Mouse (Mus musculus): ENCODE data around the gene Gipc2. TPM values are rescaled to one million over a fixed set of nuclear protein-coding genes. Genes with fewer than 3 reads are reported as not detected.

The Gipc2 gene
- polyA plus RNA-seq, 1 experiment from 2014 or later, result 4.6 TPM

GRCm38 (mm10) chr3:152180624-152181023 is 14.6 kb upstream of the Gipc2 start:
- Histone ChIP-seq H3K27ac (replicated peaks; ENCODE audit: low read depth, low read length) (no peak overlapping the region), H3K4me3 (ENCODE audit: low read depth, low read length) (no peak overlapping the region), H3K9ac (ENCODE audit: low read depth, low read length) (no peak overlapping the region), H3K4me1 (ENCODE audit: control insufficient read depth, insufficient read depth, low read length) (no peaks in the 10 kb centered on the region), H3K9me3 (ENCODE audit: control insufficient read depth, low read length) (no peaks in the 10 kb centered on the region), H3K27me3 (replicated peaks; ENCODE audit: control insufficient read depth, insufficient read depth, low read length) (no peaks in the 10 kb centered on the region), H3K36me3 (ENCODE audit: control insufficient read depth, insufficient read depth, low read length) (peaks cover 15% of the 10 kb centered on the region; the same call in 1 of the 2 replicates), H3K4me2 (ENCODE audit: low read depth, low read length) (no peak overlapping the region)
- DNase-seq (ENCODE audit: low spot score) (no peak), ATAC-seq (ENCODE audit: low read depth) (no peak)
- 93% methylated on average over 4 of the region's 4 CpGs for WGBS

DNA sequence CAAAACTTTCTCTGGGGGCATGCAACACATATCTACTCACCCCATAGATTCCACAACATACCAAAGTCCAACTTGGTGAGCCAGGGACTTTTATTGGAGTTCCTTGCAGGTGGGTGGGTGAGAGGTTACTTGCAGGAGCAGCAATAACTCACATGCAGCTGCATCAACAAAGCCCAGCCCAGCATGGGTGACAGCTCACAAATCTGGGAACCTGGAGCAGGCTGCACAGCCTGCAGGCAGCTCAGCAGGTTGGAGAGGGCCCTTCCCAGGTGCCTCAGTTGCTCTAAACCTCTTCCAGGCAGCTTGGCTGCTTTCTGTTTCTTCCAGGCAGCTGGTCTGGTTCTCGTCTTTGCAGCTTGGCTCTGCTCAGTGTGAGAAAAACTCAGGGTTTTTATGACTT is 13.3 kb upstream of the Gipc2 start:
- 56% methylated on average over 1 of the region's 1 CpGs for WGBS
- ATAC-seq (ENCODE audit: low read depth) (no peak), DNase-seq (ENCODE audit: low spot score) (no peak)

GRCm38 (mm10) chr3:152178816-152179215 is 12.8 kb upstream of the Gipc2 start:
- H3K9me3 ChIP-seq (ENCODE audit: control insufficient read depth, low read length), result no peaks in the 10 kb centered on the region
- no peaks in the 10 kb centered on the region for H3K27me3 ChIP-seq (replicated peaks; ENCODE audit: control insufficient read depth, insufficient read depth, low read length)
- H3K9ac ChIP-seq (ENCODE audit: low read depth, low read length), result no peak overlapping the region
- DNase-seq (ENCODE audit: low spot score), result no peak
- H3K4me2 ChIP-seq (ENCODE audit: low read depth, low read length), result no peak overlapping the region
- H3K36me3 ChIP-seq (ENCODE audit: control insufficient read depth, insufficient read depth, low read length), result 0 out of 2 replicates have a peak, but pooled peaks cover 6% of the 10 kb centered on the region
- H3K27ac ChIP-seq (replicated peaks; ENCODE audit: low read depth, low read length), result no peak overlapping the region
- H3K4me1 ChIP-seq (ENCODE audit: control insufficient read depth, insufficient read depth, low read length), result no peaks in the 10 kb centered on the region
- WGBS, result 90% methylated on average over 4 of the region's 4 CpGs
- no peak overlapping the region for H3K4me3 ChIP-seq (ENCODE audit: low read depth, low read length)
- no peak for ATAC-seq (ENCODE audit: low read depth)

More for the DNA sequence above, 13.3 kb upstream of the Gipc2 start:
- Histone ChIP-seq H3K4me1 (ENCODE audit: control insufficient read depth, insufficient read depth, low read length) (no peaks in the 10 kb centered on the region), H3K9ac (ENCODE audit: low read depth, low read length) (no peak overlapping the region), H3K4me2 (ENCODE audit: low read depth, low read length) (no peak overlapping the region), H3K9me3 (ENCODE audit: control insufficient read depth, low read length) (no peaks in the 10 kb centered on the region), H3K27me3 (replicated peaks; ENCODE audit: control insufficient read depth, insufficient read depth, low read length) (no peaks in the 10 kb centered on the region), H3K36me3 (ENCODE audit: control insufficient read depth, insufficient read depth, low read length) (0 out of 2 replicates have a peak, but pooled peaks cover 6% of the 10 kb centered on the region), H3K4me3 (ENCODE audit: low read depth, low read length) (no peak overlapping the region), H3K27ac (replicated peaks; ENCODE audit: low read depth, low read length) (no peak overlapping the region)

DNA sequence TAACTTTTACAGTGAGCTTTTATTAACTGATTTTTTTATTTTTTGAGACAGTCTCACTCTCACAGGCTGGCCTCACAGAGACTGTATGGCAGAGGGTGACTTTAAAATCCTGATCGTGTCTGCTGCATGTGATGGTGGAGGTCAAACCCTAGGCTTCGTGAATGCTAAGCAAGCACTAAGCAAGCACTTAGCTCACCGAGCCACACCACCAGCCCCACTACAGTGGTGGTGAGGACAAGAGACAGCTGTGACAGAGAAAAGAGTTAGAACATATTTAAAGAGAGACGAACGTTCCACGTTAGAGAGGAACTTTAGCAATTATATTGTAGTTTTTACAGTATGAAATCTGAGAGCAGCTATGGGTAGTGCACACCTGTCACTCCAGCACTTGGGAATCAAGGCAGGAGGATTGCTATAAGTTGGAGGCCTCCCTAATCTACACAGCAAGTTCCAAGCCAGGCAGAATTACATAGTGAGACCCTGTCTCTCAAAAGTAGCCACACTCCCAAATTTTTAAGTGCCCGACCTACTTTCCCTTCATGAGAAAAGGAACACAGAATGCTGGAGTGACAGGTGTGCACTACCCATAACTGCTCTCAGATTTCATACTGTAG is 6.4 kb upstream of the Gipc2 start:
- H3K27ac ChIP-seq (replicated peaks; ENCODE audit: low read depth, low read length), result no peak overlapping the region
- no peak overlapping the region for H3K9ac ChIP-seq (ENCODE audit: low read depth, low read length)
- 0 out of 2 replicates have a peak, but pooled peaks cover under 1% of the 10 kb centered on the region for H3K4me1 ChIP-seq (ENCODE audit: control insufficient read depth, insufficient read depth, low read length)
- DNase-seq (ENCODE audit: low spot score) (no peak), ATAC-seq (ENCODE audit: low read depth) (peak; percentile 57; the same call in 1 of the 2 replicates)
- no peaks in the 10 kb centered on the region for H3K36me3 ChIP-seq (ENCODE audit: control insufficient read depth, insufficient read depth, low read length)
- H3K27me3 ChIP-seq (replicated peaks; ENCODE audit: control insufficient read depth, insufficient read depth, low read length), result 0 out of 2 replicates have a peak, but pooled peaks cover 4% of the 10 kb centered on the region
- H3K9me3 ChIP-seq (ENCODE audit: control insufficient read depth, low read length), result no peaks in the 10 kb centered on the region
- WGBS, result 71% methylated on average over 7 of the region's 7 CpGs
- no peak overlapping the region for H3K4me3 ChIP-seq (ENCODE audit: low read depth, low read length)
- no peak overlapping the region for H3K4me2 ChIP-seq (ENCODE audit: low read depth, low read length)

DNA sequence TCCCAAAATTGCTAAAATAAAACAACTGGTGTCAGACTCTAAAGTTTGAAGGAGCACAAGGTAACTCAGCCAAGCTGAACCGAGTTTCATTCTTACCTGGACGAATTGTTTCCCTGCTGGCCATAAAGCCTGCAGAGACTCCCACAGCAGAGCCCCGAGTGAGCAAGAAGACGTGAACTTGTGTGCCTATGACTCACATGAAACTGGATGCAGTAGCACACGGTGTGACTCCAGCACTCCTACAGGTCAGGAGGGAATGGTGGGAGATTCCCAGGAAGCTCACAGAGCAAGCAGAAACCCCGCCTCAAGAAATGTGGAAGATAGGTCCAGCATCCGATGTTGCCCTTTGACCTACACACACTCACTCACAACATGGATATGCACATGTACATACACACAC is 5.8 kb upstream of the Gipc2 start:
- Histone ChIP-seq H3K4me2 (ENCODE audit: low read depth, low read length) (no peak overlapping the region), H3K9me3 (ENCODE audit: control insufficient read depth, low read length) (no peaks in the 10 kb centered on the region), H3K4me3 (ENCODE audit: low read depth, low read length) (no peak overlapping the region), H3K4me1 (ENCODE audit: control insufficient read depth, insufficient read depth, low read length) (peaks cover 6% of the 10 kb centered on the region), H3K27me3 (replicated peaks; ENCODE audit: control insufficient read depth, insufficient read depth, low read length) (0 out of 2 replicates have a peak, but pooled peaks cover 5% of the 10 kb centered on the region), H3K27ac (replicated peaks; ENCODE audit: low read depth, low read length) (no peak overlapping the region), H3K36me3 (ENCODE audit: control insufficient read depth, insufficient read depth, low read length) (no peaks in the 10 kb centered on the region), H3K9ac (ENCODE audit: low read depth, low read length) (no peak overlapping the region)
- ATAC-seq (ENCODE audit: low read depth), result no peak
- WGBS, result 70% methylated on average over 7 of the region's 7 CpGs
- DNase-seq (ENCODE audit: low spot score), result no peak

DNA sequence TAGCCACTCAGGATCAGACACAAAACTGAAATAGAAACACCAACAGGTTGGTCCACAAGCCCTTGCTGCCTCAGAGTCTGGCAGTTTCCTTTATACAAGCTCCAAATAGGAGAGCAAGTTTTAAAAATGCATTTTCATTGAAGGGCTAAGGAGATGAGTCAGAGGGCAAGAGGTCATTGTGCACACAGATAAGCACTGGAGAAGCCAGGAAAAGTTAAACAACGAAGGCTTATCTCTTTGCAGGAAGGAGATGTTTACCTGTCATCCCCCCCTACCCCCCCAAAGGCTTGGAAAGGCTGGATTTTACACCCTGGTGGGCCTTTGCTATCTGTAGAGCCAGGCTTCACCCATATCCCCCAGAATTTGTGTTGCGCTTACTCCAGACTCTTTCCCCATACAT is 5.2 kb upstream of the Gipc2 start:
- no peak for DNase-seq (ENCODE audit: low spot score)
- H3K27ac ChIP-seq (replicated peaks; ENCODE audit: low read depth, low read length), result no peak overlapping the region
- H3K4me3 ChIP-seq (ENCODE audit: low read depth, low read length), result no peak overlapping the region
- no peaks in the 10 kb centered on the region for H3K9me3 ChIP-seq (ENCODE audit: control insufficient read depth, low read length)
- no peak overlapping the region for H3K4me2 ChIP-seq (ENCODE audit: low read depth, low read length)
- ATAC-seq (ENCODE audit: low read depth), result no peak
- WGBS, result 60% methylated on average over 2 of the region's 2 CpGs
- H3K4me1 ChIP-seq (ENCODE audit: control insufficient read depth, insufficient read depth, low read length), result peaks cover 9% of the 10 kb centered on the region
- H3K27me3 ChIP-seq (replicated peaks; ENCODE audit: control insufficient read depth, insufficient read depth, low read length), result peaks cover 10% of the 10 kb centered on the region; the same call in 1 of the 2 replicates
- no peaks in the 10 kb centered on the region for H3K36me3 ChIP-seq (ENCODE audit: control insufficient read depth, insufficient read depth, low read length)
- H3K9ac ChIP-seq (ENCODE audit: low read depth, low read length), result no peak overlapping the region

GRCm38 (mm10) chr3:152170407-152170806 is 4.4 kb upstream of the Gipc2 start:
- H3K27ac ChIP-seq (replicated peaks; ENCODE audit: low read depth, low read length), result no peak overlapping the region

DNA sequence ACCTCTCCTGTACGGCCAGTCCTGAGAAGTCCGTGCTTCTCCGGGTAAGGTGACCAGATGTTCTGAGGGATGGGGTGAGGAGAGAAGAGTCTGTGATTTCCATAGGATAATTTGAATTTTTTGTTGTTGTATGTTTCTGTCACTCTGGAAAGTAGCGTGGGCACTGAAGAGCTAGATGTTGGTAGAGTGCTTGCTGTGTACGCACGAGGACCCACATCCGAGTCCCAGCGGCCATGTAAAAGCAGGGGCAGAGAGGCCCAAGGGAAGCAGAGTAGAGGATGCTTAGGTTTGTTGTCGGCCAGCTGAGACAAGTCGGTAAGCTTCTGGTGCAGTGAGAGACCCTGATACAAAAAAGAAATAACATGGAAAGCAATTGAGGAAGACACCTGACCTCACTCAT is 2.0 kb upstream of the Gipc2 start:
- 94% methylated on average over 10 of the region's 10 CpGs for WGBS
- no peak overlapping the region for H3K4me2 ChIP-seq (ENCODE audit: low read depth, low read length)
- H3K4me3 ChIP-seq (ENCODE audit: low read depth, low read length), result no peak overlapping the region
- H3K27me3 ChIP-seq (replicated peaks; ENCODE audit: control insufficient read depth, insufficient read depth, low read length), result peaks cover 23% of the 10 kb centered on the region
- no peak for ATAC-seq (ENCODE audit: low read depth)
- H3K36me3 ChIP-seq (ENCODE audit: control insufficient read depth, insufficient read depth, low read length), result no peaks in the 10 kb centered on the region
- peaks cover 21% of the 10 kb centered on the region for H3K4me1 ChIP-seq (ENCODE audit: control insufficient read depth, insufficient read depth, low read length)
- H3K9me3 ChIP-seq (ENCODE audit: control insufficient read depth, low read length), result no peaks in the 10 kb centered on the region
- no peak for DNase-seq (ENCODE audit: low spot score)
- H3K9ac ChIP-seq (ENCODE audit: low read depth, low read length), result no peak overlapping the region
- H3K27ac ChIP-seq (replicated peaks; ENCODE audit: low read depth, low read length), result no peak overlapping the region

More at GRCm38 (mm10) chr3:152170407-152170806, 4.4 kb upstream of the Gipc2 start:
- ATAC-seq (ENCODE audit: low read depth), result no peak
- H3K9me3 ChIP-seq (ENCODE audit: control insufficient read depth, low read length), result no peaks in the 10 kb centered on the region
- no peak overlapping the region for H3K9ac ChIP-seq (ENCODE audit: low read depth, low read length)
- no peak overlapping the region for H3K4me2 ChIP-seq (ENCODE audit: low read depth, low read length)
- WGBS, result 38% methylated on average over 1 of the region's 1 CpGs
- peaks cover 16% of the 10 kb centered on the region for H3K4me1 ChIP-seq (ENCODE audit: control insufficient read depth, insufficient read depth, low read length)
- peaks cover 18% of the 10 kb centered on the region for H3K27me3 ChIP-seq (replicated peaks; ENCODE audit: control insufficient read depth, insufficient read depth, low read length)
- no peak overlapping the region for H3K4me3 ChIP-seq (ENCODE audit: low read depth, low read length)
- no peak for DNase-seq (ENCODE audit: low spot score)
- no peaks in the 10 kb centered on the region for H3K36me3 ChIP-seq (ENCODE audit: control insufficient read depth, insufficient read depth, low read length)

Data from embryonic facial prominence, embryonic 14.5 days (tissue).